Mouse (Mus musculus) C2C12 (cell line): ENCODE measurements around the gene Gm28372.

Experiments
- CTCF ChIP-seq: IDR thresholded peaks from one replicate; pipeline ENCODE4 v1.5.1; 2011; ENCODE audit not compliant: control insufficient read depth, insufficient read depth, insufficient read length
- MYOD1 ChIP-seq: IDR thresholded peaks from one replicate; pipeline ENCODE4 v1.6.1; 2011; ENCODE audit warnings: low read depth; ENCODE audit not compliant: control insufficient read depth, insufficient read length
- MYOG ChIP-seq: IDR thresholded peaks from one replicate; pipeline ENCODE4 v1.6.1; 2011; ENCODE audit not compliant: control insufficient read depth, insufficient read length; ENCODE audit errors: extremely low read depth

DNA sequence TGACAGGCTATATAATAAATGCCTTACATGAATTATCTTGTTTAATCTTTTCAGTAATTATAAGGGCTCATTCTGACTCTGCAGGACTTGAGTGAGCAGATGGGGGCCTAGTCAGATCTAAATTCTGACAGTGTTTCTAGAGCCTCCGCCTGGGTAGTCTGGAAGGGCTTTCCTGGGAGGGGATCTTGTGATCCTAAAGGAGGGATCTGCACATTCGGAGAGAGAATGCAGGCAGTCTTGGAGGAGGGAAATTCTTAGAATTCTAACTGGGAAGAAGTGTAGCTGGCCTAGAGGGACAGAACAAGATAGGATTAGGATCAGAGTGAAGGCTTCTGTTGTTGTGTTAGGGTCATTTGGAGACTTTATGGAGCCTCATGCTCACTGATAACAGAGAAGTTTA, 47.2 kb downstream of the Gm28372 start:
- TF ChIP-seq MYOD1: no peak
- no peak for TF ChIP-seq MYOG
- TF ChIP-seq CTCF: no peak
